In genomic region chr12:71408396-71409050, GRCm38 (mm10) we compare ENCODE assay signal across 16 mouse cellular contexts.
"Had no signal": no experiment of that assay in that cellular context is flagged by ENCODE, and none has a peak within 500 bp of the region (broad histone marks: within the 10 kb centered on the region; RNA-seq: fewer than 3 reads in every experiment).

No protein-coding gene starts in this region.

- ATAC-seq: liver, embryonic 12.5 days had no signal

- H3K4me3 ChIP-seq: layer of hippocampus, adult 2 months; limb, embryonic 15.5 days; liver, embryonic 12.5 days; midbrain, embryonic 10.5 days; myocyte; neural tube, embryonic 15.5 days had no signal

- H3K27me3 ChIP-seq: liver, embryonic 12.5 days; neural tube, embryonic 15.5 days had no signal

- H3K36me3 ChIP-seq: limb, embryonic 15.5 days; liver, embryonic 12.5 days; midbrain, embryonic 10.5 days; neural tube, embryonic 15.5 days had no signal

- H3K9me3 ChIP-seq: limb, embryonic 15.5 days; liver, embryonic 12.5 days; midbrain, embryonic 10.5 days; neural tube, embryonic 15.5 days had no signal

- H3K9ac ChIP-seq: limb, embryonic 15.5 days; liver, embryonic 12.5 days; lung, embryonic 14.5 days; neural tube, embryonic 15.5 days had no signal

- H3K4me2 ChIP-seq: limb, embryonic 15.5 days; liver, embryonic 12.5 days; lung, embryonic 14.5 days; neural tube, embryonic 15.5 days had no signal

- DNase-seq: kidney, adult 8-10 months; kidney, postnatal 36 days; left cerebral cortex, postnatal 4 days; lung, embryonic 14.5 days; lung, postnatal 10 days; lung, postnatal 4 days; right cerebral cortex, adult 18-20 months; right cerebral cortex, postnatal 25 days; thymus, postnatal 36 days had no signal

- H3K27ac ChIP-seq: kidney, postnatal 0 days; layer of hippocampus, adult 2 months; limb, embryonic 15.5 days; liver, embryonic 12.5 days; midbrain, embryonic 10.5 days; neural tube, embryonic 15.5 days had no signal

- H3K4me1 ChIP-seq: liver, embryonic 12.5 days had no signal
